Mouse (Mus musculus) heart, adult 2 months (tissue): Measurements from ENCODE around the gene Atf6. TPM values are rescaled to one million over a fixed set of nuclear protein-coding genes. Genes with fewer than 3 reads are reported as not detected.

Experiments used
- DNase-seq, 2 experiments: peaks; one replicate each; pipeline ENCODE4 v3.0.0; 2021
- H3K27ac ChIP-seq: fragments of 200-600 bp; 2 replicates; pipeline ENCODE4 v1.8.1; 2022
- H3K27me3 ChIP-seq: fragments of 200-500 bp; 2 replicates; pipeline ENCODE4 v1.6.1; 2012; ENCODE audit warnings: mild to moderate bottlenecking, low read length, inconsistent platforms, mixed read lengths; ENCODE audit not compliant: control insufficient read depth, insufficient read depth
- H3K36me3 ChIP-seq: fragments of 200-500 bp; 2 replicates; pipeline ENCODE4 v1.6.1; 2012; ENCODE audit warnings: low read length, inconsistent platforms; ENCODE audit not compliant: control insufficient read depth, insufficient read depth
- H3K4me1 ChIP-seq: fragments of 200-500 bp; 2 replicates; pipeline ENCODE4 v1.6.1; 2011; ENCODE audit warnings: low read length; ENCODE audit not compliant: control insufficient read depth, insufficient read depth
- H3K4me3 ChIP-seq: fragments of 200-600 bp; 2 replicates; pipeline ENCODE4 v1.8.1; 2022
- H3K79me2 ChIP-seq: fragments of 200-500 bp; replicated peaks from 2 replicates; pipeline ENCODE4 v1.6.1; 2012; ENCODE audit warnings: mild to moderate bottlenecking, inconsistent platforms, low read length, moderate library complexity, mixed read lengths; ENCODE audit not compliant: control insufficient read depth, insufficient read depth
- H3K9ac ChIP-seq: fragments of 200-500 bp; 2 replicates; pipeline ENCODE4 v1.6.1; 2012; ENCODE audit warnings: low read depth, mild to moderate bottlenecking, control low read depth, inconsistent platforms, low read length, mixed read lengths
- CTCF ChIP-seq: fragments of 200-600 bp; IDR thresholded peaks from 2 replicates; pipeline ENCODE4 v1.8.1; 2022; ENCODE audit warnings: antibody characterized with exemption, mild to moderate bottlenecking, moderate library complexity
- EP300 ChIP-seq: fragments of 200-500 bp; IDR thresholded peaks from 2 replicates; pipeline ENCODE4 v1.6.1; 2011; ENCODE audit warnings: low read depth, low read length, control low read depth; ENCODE audit not compliant: insufficient read depth
- POLR2A ChIP-seq: fragments of 200-500 bp; IDR thresholded peaks from 2 replicates; pipeline ENCODE4 v1.6.1; 2011; ENCODE audit warnings: mild to moderate bottlenecking, low read depth, low read length, control low read depth; ENCODE audit not compliant: insufficient read depth
- WGBS: fragments of 180-500 bp; shearing (Covaris S2); methylation state at CpG from one replicate; pipeline ENCODE4 v1.1.7; 2018; 5-methylcytosine and 5-hydroxymethylcytosine counted together
- intact Hi-C: fragments of 180-260 bp; cut with DNase I; formaldehyde crosslinking; loops from one replicate; pipeline ENCODE4 v1.15.1; 2025
- polyA plus RNA-seq: library from polyadenylated mRNA; depleted of rRNA; stranded (reverse); fragments of >200 nt; gene quantifications from 2 replicates; pipeline ENCODE4 v1.2.3, GENCODE M21; 2012; rRNA removed
- total RNA-seq, 2 experiments: library from RNA; stranded (reverse); gene quantifications; 2 replicates each; pipeline ENCODE4 v1.2.3; 2021

Atf6 gene
- total and polyA plus RNA-seq, 3 experiments: 22.0 to 82.3 (median 62.6) TPM

- 76% methylated on average over 11 of the region's 11 CpGs for WGBS
- H3K4me1 ChIP-seq: no peaks in the 10 kb centered on the region
- TF ChIP-seq POLR2A (no peak), CTCF (no peak), EP300 (no peak)
- no peaks in the 10 kb centered on the region for H3K27me3 ChIP-seq
- H3K9ac ChIP-seq: no peak overlapping the region
- H3K79me2 ChIP-seq: no peaks in the 10 kb centered on the region
- no peak for DNase-seq
- intact Hi-C loops: no loop called here
- H3K4me3 ChIP-seq: no peak overlapping the region
- no peak overlapping the region for H3K27ac ChIP-seq
- H3K36me3 ChIP-seq: no peaks in the 10 kb centered on the region
Observed at GRCm38 (mm10) chr1:170664620-170665185, 202.9 kb downstream of the Atf6 start.

GRCm38 (mm10) chr1:170659260-170659659, 208.3 kb downstream of the Atf6 start:
- Histone ChIP-seq H3K27me3 (no peaks in the 10 kb centered on the region), H3K36me3 (no peaks in the 10 kb centered on the region), H3K4me3 (no peak overlapping the region), H3K4me1 (no peaks in the 10 kb centered on the region), H3K79me2 (no peaks in the 10 kb centered on the region), H3K27ac (no peak overlapping the region), H3K9ac (no peak overlapping the region)
- no peak for DNase-seq
- intact Hi-C loops: no loop called here
- no peak for TF ChIP-seq CTCF
- no peak for TF ChIP-seq POLR2A
- no peak for TF ChIP-seq EP300
- WGBS: 67% methylated on average over 13 of the region's 13 CpGs

- TF ChIP-seq CTCF: no peak
- TF ChIP-seq EP300: no peak
- intact Hi-C loops: no loop called here
- no peaks in the 10 kb centered on the region for H3K79me2 ChIP-seq
- H3K36me3 ChIP-seq: no peaks in the 10 kb centered on the region
- WGBS: 60% methylated on average over 13 of the region's 13 CpGs
- no peak for DNase-seq
- H3K4me1 ChIP-seq: no peaks in the 10 kb centered on the region
- no peak overlapping the region for H3K9ac ChIP-seq
- H3K27ac ChIP-seq: no peak overlapping the region
- H3K27me3 ChIP-seq: no peaks in the 10 kb centered on the region
- H3K4me3 ChIP-seq: no peak overlapping the region
Observed at GRCm38 (mm10) chr1:170657643-170658314, 209.8 kb downstream of the Atf6 start.

- Histone ChIP-seq H3K27me3 (no peaks in the 10 kb centered on the region), H3K4me3 (no peak overlapping the region), H3K4me1 (peaks cover 2% of the 10 kb centered on the region; the same call in 1 of the 2 replicates), H3K9ac (no peak overlapping the region), H3K79me2 (no peaks in the 10 kb centered on the region), H3K36me3 (no peaks in the 10 kb centered on the region), H3K27ac (no peak overlapping the region)
- 71% methylated on average over 2 of the region's 2 CpGs for WGBS
- no peak for DNase-seq
- intact Hi-C loops: no loop called here
- TF ChIP-seq EP300 (no peak), POLR2A (no peak), CTCF (no peak)
Observed at GRCm38 (mm10) chr1:170657228-170657521, 210.4 kb downstream of the Atf6 start.

- intact Hi-C loops: no loop called here
- H3K9ac ChIP-seq: no peak overlapping the region
- H3K36me3 ChIP-seq: no peaks in the 10 kb centered on the region
- DNase-seq: no peak
- H3K4me1 ChIP-seq: peaks cover 2% of the 10 kb centered on the region; the same call in 1 of the 2 replicates
- H3K4me3 ChIP-seq: no peak overlapping the region
- no peaks in the 10 kb centered on the region for H3K27me3 ChIP-seq
- TF ChIP-seq POLR2A (no peak), CTCF (no peak), EP300 (no peak)
- H3K27ac ChIP-seq: no peak overlapping the region
- H3K79me2 ChIP-seq: no peaks in the 10 kb centered on the region
- WGBS: 84% methylated on average over 11 of the region's 11 CpGs
Observed at GRCm38 (mm10) chr1:170656518-170657227, 210.9 kb downstream of the Atf6 start.

GRCm38 (mm10) chr1:170655280-170655917, 212.2 kb downstream of the Atf6 start:
- Histone ChIP-seq H3K4me1 (peaks cover 4% of the 10 kb centered on the region; the same call in 1 of the 2 replicates), H3K9ac (no peak overlapping the region), H3K27me3 (no peaks in the 10 kb centered on the region), H3K4me3 (no peak overlapping the region), H3K27ac (no peak overlapping the region), H3K79me2 (no peaks in the 10 kb centered on the region), H3K36me3 (no peaks in the 10 kb centered on the region)
- WGBS: 59% methylated on average over 5 of the region's 5 CpGs
- no peak for TF ChIP-seq CTCF
- peak; percentile 29; the same call in 1 of the 2 replicates for TF ChIP-seq EP300
- no peak for TF ChIP-seq POLR2A
- peak; percentile 44 to 63 for DNase-seq
- intact Hi-C loops: no loop called here

Other genes with a start within 250 kb of the Atf6 start
- 10 to 100 TPM; 11.1 to 18.0 TPM for gene Olfml2b, start 223.2 kb downstream of the Atf6 start, total RNA-seq
- 15.4 and 34.0 TPM in 2 replicates for gene Olfml2b, start 223.2 kb downstream of the Atf6 start, polyA plus RNA-seq
- gene Gm26620, start 17.3 kb upstream of the Atf6 start, total RNA-seq: under 1 TPM in 1 of 2 experiments, not detected in 1; 0.52 TPM
- 0.53 and 0.61 TPM in 2 replicates for gene Gm26620, start 17.3 kb upstream of the Atf6 start, polyA plus RNA-seq
- gene Dusp12, start 17.8 kb upstream of the Atf6 start, total RNA-seq: 1 to 10 TPM; 6.8 to 7.0 TPM
- gene Dusp12, start 17.8 kb upstream of the Atf6 start, polyA plus RNA-seq: 6.7 and 10.3 TPM in 2 replicates
- gene Fcrlb, start 45.2 kb upstream of the Atf6 start, total RNA-seq: not detected
- gene Fcrlb, start 45.2 kb upstream of the Atf6 start, polyA plus RNA-seq: not detected in 2 replicates
- under 1 TPM; 0.39 to 0.89 TPM for gene Fcrla, start 59.8 kb upstream of the Atf6 start, total RNA-seq
- 1.9 and 2.2 TPM in 2 replicates for gene Fcrla, start 59.8 kb upstream of the Atf6 start, polyA plus RNA-seq
- 1 to 10 TPM; 7.4 to 8.4 TPM for gene Fcgr2b, start 108.8 kb upstream of the Atf6 start, total RNA-seq
- 10.4 and 10.9 TPM in 2 replicates for gene Fcgr2b, start 108.8 kb upstream of the Atf6 start, polyA plus RNA-seq
- gene Fcgr4, start 151.1 kb upstream of the Atf6 start, total RNA-seq: 1 to 10 TPM in 1 of 2 experiments, under 1 TPM in 1; 0.70 to 1.2 TPM
- 0.79 and 1.4 TPM in 2 replicates for gene Fcgr4, start 151.1 kb upstream of the Atf6 start, polyA plus RNA-seq
- gene Fcgr3, start 197.2 kb upstream of the Atf6 start, total RNA-seq: 10 to 100 TPM; 12.1 to 12.7 TPM
- gene Fcgr3, start 197.2 kb upstream of the Atf6 start, polyA plus RNA-seq: 11.5 and 12.6 TPM in 2 replicates
- gene Cfap126, start 246.1 kb upstream of the Atf6 start, total RNA-seq: under 1 TPM; 0.89 to 0.98 TPM
- 2.1 and 6.3 TPM in 2 replicates for gene Cfap126, start 246.1 kb upstream of the Atf6 start, polyA plus RNA-seq